Mouse (Mus musculus): Measurements from ENCODE around the gene Gucd1. TPM values are rescaled to one million over a fixed set of nuclear protein-coding genes. Genes with fewer than 3 reads are reported as not detected.
A peak's percentile ranks its signal among the peaks of the same experiment; 100 is the strongest.
"Not testable (repeated sequence)": the region's sequence is repeated elsewhere in the genome, so short reads cannot be mapped to it uniquely, and the experiment has no call there.

Gene Gucd1
- total RNA-seq, 2 experiments from 2014 or later = 21.5 to 23.8 TPM

DNA sequence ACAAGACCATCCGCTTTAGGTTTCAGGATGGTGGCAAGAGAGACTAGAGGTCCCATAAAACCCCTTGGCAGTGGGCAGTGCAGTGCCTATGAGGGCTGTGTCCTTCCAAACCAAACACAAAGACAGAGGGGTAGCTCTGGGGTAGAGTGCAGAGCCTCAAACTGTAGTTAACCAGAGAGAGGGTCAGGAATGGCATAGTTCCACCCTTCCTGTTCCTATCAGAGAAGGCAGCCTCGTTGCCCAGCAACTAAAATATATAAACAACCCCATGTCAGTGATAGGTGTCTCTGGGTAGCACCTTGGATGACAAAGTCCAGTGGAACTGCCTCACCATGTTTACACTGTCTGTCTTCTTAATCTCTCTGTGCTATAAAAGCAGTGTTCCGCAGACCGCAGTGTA, 76.0 kb downstream of the Gucd1 start:
- intact Hi-C loops (cut with DNase I) = loop anchor here (5.0 kb wide), 1 partner anchor 46 kb away; no protein-coding TSS in a partner anchor
- DNase-seq = no peak

GRCm38 (mm10) chr10:75440756-75441155, 77.0 kb downstream of the Gucd1 start:
- intact Hi-C loops (cut with DNase I) = loop anchor here (5.0 kb wide), 1 partner anchor 47 kb away; no protein-coding TSS in a partner anchor
- no peak for DNase-seq

- intact Hi-C loops (cut with DNase I) = loop anchor here (2.0 to 5.0 kb wide), 2 partner anchors 123 to 162 kb away; partner anchors contain the start of gene Adora2a
- peak; percentile 61 for DNase-seq
Measured at GRCm38 (mm10) chr10:75439211-75439811, 78.5 kb downstream of the Gucd1 start.

GRCm38 (mm10) chr10:75438132-75438810, 79.5 kb downstream of the Gucd1 start:
- DNase-seq = peak; percentile 69
- intact Hi-C loops (cut with DNase I) = loop anchor here (2.0 to 5.0 kb wide), 2 partner anchors 121 to 161 kb away; partner anchors contain the start of gene Adora2a

DNA sequence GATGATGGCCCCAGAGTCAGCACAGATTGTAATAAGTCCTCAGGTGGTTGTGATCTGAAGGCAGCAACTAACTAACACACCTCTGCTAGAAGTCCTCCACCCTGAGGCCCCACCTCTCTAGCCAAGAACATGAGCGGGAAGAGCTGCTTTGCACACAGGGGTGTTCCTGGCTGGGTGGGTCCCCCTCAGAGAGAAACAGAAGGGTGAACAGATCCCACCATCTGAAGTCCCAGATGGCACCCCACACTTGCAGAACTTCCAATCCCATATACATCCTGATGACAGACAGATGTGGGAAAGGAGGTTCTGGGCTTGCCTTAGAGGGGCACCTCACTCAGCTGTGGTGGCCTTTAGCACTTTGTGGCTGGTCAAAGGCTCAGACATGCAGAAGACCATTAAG, 80.5 kb downstream of the Gucd1 start:
- no peak for DNase-seq
- intact Hi-C loops (cut with DNase I) = loop anchor here (5.0 kb wide), 1 partner anchor 160 kb away; no protein-coding TSS in a partner anchor

- intact Hi-C loops (cut with DNase I) = loop anchor here (5.0 kb wide), 1 partner anchor 159 kb away; no protein-coding TSS in a partner anchor
- peak; percentile 85 for DNase-seq
Measured at GRCm38 (mm10) chr10:75436604-75437217, 81.1 kb downstream of the Gucd1 start.

DNA sequence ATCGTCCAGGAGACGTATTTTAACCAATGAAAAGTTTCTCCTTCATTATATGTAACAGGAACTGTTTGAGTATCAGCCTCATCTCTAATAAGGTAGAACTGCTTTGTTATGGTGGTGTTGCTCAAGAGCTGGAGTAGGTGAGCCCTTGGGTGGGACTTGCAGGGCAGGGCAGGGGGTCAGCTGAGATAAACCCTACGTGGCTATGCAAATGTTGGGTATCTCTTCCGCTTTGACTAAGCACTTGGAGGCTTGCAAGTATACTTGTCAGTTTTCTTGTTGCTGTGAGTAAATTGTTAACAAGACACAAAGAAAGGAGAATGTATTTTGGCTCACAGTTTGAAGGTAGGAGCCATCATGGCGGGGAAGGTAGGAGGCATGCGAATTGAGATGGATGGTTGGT, 87.1 kb downstream of the Gucd1 start:
- DNase-seq = no peak
- intact Hi-C loops (cut with DNase I) = no loop called here

DNA sequence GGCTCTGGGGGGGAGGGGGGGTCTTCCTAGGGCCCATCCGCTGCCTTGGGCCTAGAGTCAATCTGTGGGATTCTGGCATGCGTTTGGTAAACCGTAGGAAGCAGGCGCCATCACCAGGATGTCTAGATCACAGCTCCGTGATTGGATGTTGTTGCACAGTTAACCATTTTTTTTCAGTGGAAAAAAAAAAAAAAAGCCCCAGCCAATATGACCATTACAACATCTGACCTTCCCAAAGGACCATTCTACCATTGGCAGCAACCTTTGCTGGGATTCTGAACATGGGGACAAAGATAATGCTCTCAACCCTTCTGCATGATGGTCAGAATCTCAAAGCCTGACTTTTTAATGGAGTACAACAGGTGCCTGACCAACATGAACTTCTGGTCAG, 87.6 kb downstream of the Gucd1 start:
- no peak for DNase-seq
- intact Hi-C loops (cut with DNase I) = no loop called here

DNA sequence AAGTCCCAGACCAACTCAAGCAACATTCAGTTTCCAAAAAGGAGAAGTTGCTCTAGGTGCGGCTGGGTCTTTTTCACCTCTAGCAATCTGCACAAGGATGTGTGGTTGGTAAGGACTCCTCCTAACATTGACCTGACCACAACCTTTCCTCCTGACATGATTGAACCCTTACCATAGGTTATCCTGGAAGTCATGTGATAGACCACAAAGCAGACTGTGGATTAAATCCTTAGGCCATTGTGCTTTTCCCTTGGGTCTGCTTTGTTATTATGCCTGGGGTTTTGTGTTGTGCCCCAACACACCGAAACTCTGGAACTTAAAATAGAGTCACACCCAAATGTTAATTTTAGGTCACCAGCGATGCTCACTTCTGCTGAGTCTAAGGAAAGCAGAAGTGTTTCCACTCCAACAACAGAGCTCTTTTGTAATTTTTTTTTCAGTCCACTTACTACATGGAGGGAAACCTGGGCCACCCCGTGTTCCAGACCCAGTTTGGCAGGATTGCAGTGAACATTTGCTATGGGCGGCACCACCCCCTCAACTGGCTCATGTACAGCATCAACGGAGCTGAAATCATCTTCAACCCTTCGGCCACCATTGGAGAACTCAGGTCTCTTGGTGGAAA, 88.1 kb downstream of the Gucd1 start:
- no peak for DNase-seq
- intact Hi-C loops (cut with DNase I) = no loop called here

DNA sequence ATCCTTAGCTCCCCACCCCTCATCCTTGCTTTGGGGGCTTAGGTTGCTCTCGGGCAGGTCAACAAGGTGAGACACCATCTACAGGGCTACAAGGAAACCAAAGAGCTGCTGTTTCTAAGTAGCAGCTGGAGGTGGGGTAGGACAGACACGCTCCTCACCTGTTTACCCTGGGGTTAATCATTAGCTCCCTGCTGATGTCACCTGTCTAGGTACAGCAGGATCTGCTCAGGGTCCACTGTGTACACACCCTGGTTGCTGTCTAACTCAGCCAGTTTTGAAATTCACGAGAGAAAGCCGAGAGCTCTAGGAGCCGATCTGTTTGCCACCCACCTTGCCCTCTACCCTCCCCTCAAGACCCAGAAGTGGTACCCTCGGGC, 88.8 kb downstream of the Gucd1 start:
- intact Hi-C loops (cut with DNase I) = no loop called here

DNA sequence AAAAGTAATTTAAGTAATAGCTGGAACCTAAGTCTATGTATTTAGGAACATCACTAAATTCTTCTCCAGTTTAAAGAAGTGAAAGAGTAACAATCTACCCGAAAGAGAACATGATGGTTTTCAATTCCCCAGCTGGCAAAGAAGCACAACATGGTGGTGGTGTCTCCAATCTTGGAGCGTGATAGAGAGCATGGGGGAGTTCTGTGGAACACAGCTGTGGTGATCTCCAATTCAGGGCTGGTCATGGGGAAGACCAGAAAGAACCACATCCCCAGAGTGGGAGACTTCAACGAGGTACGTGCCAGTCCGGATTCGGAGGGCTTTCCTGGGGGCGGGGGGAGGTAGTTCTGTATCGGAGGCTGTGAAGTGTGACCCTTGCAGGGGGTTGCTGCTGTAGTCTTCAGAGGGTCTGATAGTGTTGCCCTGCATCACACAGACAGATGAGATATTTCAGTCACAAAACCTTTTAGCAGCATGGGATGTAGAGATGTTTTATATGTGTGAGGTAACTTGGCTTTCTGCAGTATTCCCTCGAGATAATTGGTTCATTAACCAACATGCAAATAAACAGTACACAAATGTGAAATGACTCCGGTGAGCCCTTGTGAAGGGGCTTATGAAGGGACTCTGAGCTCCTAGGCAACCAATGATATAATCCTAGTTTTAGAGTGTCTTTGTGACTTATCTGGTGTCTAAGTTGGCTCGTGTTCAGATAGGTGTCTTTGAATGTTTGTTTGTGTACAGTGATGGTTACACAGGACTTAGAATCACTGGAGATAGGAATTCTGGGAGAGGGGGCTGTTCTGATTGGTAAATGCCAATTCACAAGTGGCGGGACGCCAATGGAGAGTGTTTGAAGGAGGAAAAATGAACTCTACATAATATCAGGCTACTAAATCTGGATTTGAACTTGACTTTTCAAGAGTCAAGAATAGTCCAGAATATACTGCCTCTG, 89.4 kb downstream of the Gucd1 start:
- DNase-seq = no peak
- intact Hi-C loops (cut with DNase I) = no loop called here

More for the DNA sequence above, 88.8 kb downstream of the Gucd1 start:
- no peak for DNase-seq

- DNase-seq = no peak
- intact Hi-C loops (cut with DNase I) = no loop called here
Measured at GRCm38 (mm10) chr10:75424498-75424901, 93.3 kb downstream of the Gucd1 start.

- intact Hi-C loops (cut with DNase I) = no loop called here
- no peak for DNase-seq
Measured at GRCm38 (mm10) chr10:75418747-75419146, 99.0 kb downstream of the Gucd1 start.

- intact Hi-C loops (cut with DNase I) = no loop called here
Measured at GRCm38 (mm10) chr10:75417363-75418042, 100.3 kb downstream of the Gucd1 start.

DNA sequence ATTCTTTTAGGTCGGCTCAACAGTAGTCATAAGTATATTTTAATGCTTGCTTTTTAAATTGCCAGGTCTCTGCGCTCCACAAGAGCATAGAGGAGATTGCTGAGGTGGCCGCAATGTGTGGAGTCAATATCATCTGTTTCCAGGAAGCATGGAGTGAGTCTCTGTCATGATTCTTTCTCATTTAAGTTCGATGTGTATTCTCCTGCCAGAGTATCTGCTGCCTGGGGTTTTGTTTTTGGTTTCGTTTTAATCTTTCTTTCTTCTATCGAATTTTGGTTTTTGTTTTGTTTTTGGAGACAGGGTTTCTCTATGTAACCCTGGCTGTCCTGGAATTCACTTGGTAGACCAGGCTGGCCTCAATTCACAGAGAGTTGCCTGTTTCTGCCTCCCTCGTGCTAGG, 102.8 kb downstream of the Gucd1 start:
- DNase-seq = no peak
- intact Hi-C loops (cut with DNase I) = no loop called here

More at GRCm38 (mm10) chr10:75417363-75418042, 100.3 kb downstream of the Gucd1 start:
- no peak for DNase-seq

DNA sequence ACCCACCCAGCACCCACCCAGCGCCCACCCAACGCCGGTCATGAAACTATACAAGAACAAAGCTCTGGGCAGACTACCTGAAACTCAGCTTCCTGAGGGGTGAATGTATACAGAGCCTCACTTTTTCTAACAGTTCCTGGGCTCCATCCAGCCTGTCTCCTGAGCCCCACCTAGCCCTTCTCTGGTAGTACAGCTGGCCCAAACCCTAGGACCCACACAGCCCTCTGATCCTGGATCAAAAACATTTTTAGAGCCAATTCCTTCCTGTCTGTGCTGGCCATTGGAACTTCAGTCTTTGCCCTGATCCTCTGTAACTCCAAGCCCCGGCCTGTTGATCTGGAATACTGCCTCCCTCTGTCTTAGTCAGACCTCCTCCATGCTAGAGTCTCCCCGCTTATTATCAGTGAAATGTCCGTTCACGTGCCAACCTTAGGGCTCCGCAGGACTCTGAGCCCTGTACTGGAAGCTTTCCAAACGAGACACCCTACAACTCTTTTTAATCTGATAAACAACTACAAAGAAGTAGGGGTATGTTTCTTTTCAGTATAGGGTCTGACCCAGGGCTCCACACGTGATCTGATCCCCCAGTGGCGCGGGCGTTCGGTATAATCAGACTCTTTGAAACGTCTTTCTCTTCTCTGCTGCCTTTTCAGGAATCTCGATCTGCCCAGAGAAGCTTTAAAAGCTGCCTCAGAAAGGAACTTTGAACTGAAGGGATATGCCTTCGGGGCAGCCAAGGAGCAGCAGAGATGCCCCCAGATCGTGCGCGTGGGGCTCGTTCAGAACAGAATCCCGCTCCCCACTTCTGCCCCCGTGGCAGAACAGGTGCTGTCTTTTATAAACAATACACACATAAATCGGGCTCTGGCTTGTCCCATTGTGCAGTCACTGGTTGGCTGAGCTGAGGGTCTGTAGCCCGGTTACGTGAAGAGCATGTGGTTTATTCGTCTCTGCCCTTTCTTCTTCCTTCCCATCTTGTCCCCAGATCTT, 105.4 kb downstream of the Gucd1 start:
- DNase-seq = no peak
- intact Hi-C loops (cut with DNase I) = no loop called here

DNA sequence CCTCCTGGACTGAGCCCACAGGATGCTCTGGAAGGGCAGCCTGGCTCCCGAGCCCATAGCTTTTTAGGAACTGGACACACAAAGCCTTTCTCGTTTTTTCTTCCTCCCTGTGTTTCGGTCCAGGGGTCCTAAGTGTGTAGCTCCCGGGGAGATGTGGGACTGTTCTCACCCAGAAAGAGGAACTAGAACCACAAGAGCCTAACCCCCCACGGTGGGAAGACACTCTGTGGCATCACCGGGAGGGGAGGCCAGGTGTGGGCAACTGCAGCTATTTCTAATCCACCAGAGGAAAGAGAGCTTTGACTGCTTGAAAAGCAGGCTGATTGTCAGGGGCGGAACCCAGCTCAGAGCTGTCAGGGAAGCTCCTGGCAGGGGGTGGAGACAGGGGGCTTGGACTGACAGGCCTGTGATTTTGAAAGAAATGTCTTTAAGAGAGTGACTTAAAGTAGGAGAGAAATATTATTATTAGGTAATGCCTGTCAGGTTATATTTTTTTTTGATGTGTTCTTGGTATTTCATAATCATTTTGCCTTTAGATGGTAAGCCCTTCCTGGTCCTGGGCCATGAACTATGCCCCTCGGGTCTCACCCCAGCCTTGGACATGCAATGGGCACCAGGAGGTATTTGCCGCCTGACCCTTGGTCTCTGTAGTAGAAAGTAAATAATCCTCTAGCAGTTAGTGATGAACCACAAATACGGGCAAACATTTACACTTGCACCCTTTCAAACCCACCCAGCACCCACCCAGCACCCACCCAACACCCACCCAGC, 106.2 kb downstream of the Gucd1 start:
- intact Hi-C loops (cut with DNase I); DNase-seq: not testable (repeated sequence)

- intact Hi-C loops (cut with DNase I) = no loop called here
- no peak for DNase-seq
Measured at GRCm38 (mm10) chr10:75407741-75408140, 110.0 kb downstream of the Gucd1 start.

Measured in left cerebral cortex, postnatal 4 days (tissue).